ENCODE assay signal across 10 mouse cellular contexts in the genomic region with DNA sequence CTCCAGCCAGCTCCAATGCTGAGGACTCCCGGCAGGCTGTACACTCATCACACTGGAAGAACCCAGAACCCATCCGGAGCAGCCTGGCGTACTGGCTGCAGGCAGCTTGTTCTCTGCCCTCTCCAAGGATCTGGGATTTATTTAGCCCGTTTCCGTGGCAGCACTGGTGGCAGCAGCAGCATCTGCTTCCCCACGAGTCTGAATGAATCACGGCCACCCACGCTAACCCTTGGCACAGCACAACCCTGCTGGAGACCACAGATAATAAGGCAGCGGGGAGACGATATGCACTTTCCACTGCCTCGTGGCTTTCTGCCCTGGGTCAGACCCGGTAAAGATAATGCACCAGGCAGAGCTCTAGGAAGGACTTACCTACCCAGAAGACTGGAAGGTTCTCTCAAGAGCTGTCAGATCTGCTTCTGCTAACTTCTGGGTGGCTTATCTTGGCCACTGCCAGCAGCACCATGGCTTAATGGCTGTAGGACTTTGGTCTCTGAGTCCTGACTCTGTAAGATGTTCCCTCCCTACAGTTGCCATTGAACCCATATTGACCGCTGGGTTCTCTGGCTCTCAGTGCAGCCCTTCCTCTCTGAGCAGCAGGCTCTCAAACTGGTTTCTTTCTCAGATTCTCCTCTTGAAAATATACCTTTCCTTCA.
DNase-seq lines count a peak whose midpoint lies in the region; ATAC-seq and TF ChIP-seq lines count a peak whose summit lies in the region.
"Had no signal": no experiment of that assay in that cellular context is flagged by ENCODE, and none has a peak within 500 bp of the region (broad histone marks: within the 10 kb centered on the region; RNA-seq: fewer than 3 reads in every experiment).

No protein-coding gene starts in this region.

- POLR2A ChIA-PET in Patski (lab: Charles Lee): no interaction called here

- no peak for TF ChIP-seq CTCF in Patski (IDR thresholded peaks at IDR 0.05)

- CTCF ChIA-PET in Patski (lab: Charles Lee): no interaction called here

- in situ Hi-C loops in Patski (cut with MboI; ENCODE audit: low pct_unique_long_range_greater_than_20kb): no loop called here

- DNase-seq in embryo, embryonic 10 days (ENCODE audit: low spot score): peak; percentile 17
- no peak for DNase-seq in embryo, embryonic 11 days
- DNase-seq in Patski (ENCODE audit: low read depth, low spot score): peak; percentile 42
- peak; percentile 77 for DNase-seq in fibroblast of lung, adult 2 months (ENCODE audit: low read depth)
- peak; percentile 83 to 86 for DNase-seq in layer of hippocampus, postnatal 36 days
- peak; percentile 3 for DNase-seq in skeletal muscle tissue, adult 2 months (ENCODE audit: low read depth, low spot score)
- DNase-seq in c-Kit-positive CD71-positive TER-119-positive erythroid progenitor cells, embryonic 14.5 days (ENCODE audit: low spot score): no peak
- DNase-seq: lung, embryonic 14.5 days had no signal

- no peaks in the 10 kb centered on the region for H3K27me3 ChIP-seq in Patski
- H3K27me3 ChIP-seq: embryonic facial prominence, embryonic 12.5 days had no signal

- peak; percentile 76 for ATAC-seq in Patski
- no peak for ATAC-seq in inflammation-experienced regulatory T-cells, adult 6 months

Comparison
In these comparisons a context has a peak if more than half of its experiments do, and no peak if none do; other contexts are left out.
1. DNase-seq: peak in embryo, embryonic 10 days (single experiment), Patski (single experiment), fibroblast of lung, adult 2 months (single experiment), layer of hippocampus, postnatal 36 days (2 of 2) and skeletal muscle tissue, adult 2 months (single experiment); none in embryo, embryonic 11 days (single experiment) and c-Kit-positive CD71-positive TER-119-positive erythroid progenitor cells, embryonic 14.5 days (single experiment).